Mouse (Mus musculus): ENCODE results near the gene Prg4. TPM values are rescaled to one million over a fixed set of nuclear protein-coding genes. Genes with fewer than 3 reads are reported as not detected.
A peak's percentile ranks its signal among the peaks of the same experiment; 100 is the strongest.

Prg4 gene
- total RNA-seq (2015) (0.78 and 0.98 TPM in 2 replicates), total RNA-seq (2017) (not detected in 2 replicates)

DNA sequence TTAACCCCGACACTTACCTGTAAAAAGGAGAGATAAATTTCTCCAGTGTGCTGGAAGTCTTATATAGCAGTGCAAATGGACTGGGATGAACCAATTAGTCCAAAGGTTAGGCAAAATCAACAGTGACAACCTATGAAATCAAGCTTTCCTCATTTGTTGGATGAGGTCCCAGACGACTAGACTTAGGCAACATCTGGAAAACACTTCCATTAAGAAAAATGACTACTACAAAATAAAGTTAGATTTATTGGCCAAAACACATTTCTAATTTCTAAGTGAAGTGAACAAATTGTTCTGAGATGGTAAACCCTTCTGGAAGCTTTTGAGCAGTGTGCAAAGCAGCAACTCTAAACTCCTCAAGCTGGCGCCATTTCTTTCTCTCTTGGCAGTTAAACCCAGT is at the start of gene Prg4:
Prg4 (minus strand) TSS at position 34 of the 400 bp plus-strand sequence.
- ATAC-seq (ENCODE audit: poor library complexity, severe bottlenecking) = no peak

DNA sequence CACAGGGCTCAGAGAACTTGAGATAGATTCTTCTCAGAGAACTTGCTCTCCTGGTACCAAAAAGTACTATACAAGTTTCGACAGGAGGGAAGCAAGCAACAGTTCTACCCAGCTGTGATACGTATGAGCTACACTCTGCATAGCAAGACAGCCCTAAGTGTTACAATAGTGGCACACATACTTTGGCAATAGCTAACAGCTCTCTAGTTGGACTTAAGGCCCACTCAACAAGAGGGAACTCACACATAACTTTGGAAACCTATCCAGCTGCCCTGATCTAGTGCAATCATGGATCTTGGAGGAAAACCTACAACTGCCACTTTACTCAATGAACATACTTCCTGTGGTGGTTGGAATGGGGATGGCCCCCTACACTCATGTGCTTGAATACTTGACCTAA is 47.1 kb upstream of the Prg4 start:
- no peak for ATAC-seq (ENCODE audit: poor library complexity, severe bottlenecking)

DNA sequence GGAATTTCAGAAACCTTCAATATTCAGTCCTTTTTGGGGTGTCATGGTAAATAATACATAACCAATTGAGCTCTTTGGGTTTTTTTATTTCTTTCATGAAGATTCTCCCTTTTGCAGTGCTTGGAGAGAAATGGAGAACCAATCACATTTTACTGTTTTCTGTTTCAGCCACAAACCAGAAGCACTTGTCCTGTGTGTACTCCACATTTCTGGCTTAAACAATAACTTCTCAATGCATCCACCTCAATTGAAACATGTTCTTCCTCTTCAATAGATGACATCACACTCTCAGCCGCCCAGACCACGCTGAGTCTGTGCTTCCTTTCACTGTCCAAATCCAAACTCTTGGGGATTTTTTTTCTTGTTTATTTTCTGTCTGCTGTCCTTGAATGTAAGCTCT is 39.8 kb upstream of the Prg4 start:
- ATAC-seq (ENCODE audit: poor library complexity, severe bottlenecking) = peak; percentile 71

DNA sequence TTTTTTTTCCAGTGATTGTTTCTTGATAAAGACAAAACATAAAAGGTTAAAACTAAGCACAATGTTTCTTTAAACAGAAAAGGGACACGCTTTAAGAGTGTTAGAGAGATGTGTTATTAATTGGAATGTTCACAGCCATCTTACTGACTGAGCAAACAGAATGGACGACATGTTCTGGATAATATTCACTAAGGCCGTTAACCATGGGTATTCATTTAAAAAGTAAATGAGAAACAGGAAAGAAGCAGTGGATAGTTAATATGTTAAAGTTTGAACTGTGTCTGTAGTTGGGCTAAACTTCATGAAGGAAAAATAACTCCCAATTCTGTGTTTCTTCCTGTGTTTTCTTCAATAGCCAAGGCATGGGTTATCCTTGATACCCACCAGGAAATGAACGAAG is 37.4 kb upstream of the Prg4 start:
- ATAC-seq (ENCODE audit: poor library complexity, severe bottlenecking) = no peak

DNA sequence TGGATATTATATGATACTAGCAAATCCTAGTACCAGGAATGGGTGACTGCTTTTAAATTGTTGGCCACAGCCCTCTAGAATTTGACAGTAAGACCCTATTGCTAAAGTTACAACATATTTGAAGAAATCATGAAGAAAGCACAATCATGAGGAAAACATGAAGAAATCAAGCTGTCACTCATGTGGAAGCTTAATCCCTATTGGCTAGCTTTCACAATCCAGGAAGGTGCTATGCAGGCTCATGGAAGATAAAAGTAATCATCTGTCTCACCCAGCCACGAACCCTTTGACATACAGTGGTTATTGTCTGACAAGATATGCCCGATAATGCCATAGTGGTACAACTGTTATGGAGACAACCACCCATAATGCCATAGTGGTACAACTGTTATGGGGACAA is 32.2 kb upstream of the Prg4 start:
- ATAC-seq (ENCODE audit: poor library complexity, severe bottlenecking) = no peak

DNA sequence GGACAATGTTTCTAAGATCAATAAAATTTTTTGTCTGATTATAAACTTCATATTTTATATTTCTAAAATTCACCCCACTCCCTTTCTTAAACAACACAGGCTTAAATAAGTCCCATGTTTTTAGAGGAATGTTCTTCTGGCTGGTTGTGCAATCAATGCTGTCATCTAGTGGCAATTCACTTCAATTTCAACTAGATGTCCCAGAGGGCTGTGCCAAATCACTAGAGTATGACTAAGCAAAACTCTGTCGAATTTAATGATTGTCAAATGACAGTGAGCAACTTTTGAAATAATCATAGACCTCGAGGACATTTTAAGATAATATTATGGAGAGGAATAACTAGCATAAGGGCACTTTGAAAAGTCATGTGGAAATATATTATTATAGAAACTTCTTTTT is 31.7 kb upstream of the Prg4 start:
- ATAC-seq (ENCODE audit: poor library complexity, severe bottlenecking) = peak; percentile 67

DNA sequence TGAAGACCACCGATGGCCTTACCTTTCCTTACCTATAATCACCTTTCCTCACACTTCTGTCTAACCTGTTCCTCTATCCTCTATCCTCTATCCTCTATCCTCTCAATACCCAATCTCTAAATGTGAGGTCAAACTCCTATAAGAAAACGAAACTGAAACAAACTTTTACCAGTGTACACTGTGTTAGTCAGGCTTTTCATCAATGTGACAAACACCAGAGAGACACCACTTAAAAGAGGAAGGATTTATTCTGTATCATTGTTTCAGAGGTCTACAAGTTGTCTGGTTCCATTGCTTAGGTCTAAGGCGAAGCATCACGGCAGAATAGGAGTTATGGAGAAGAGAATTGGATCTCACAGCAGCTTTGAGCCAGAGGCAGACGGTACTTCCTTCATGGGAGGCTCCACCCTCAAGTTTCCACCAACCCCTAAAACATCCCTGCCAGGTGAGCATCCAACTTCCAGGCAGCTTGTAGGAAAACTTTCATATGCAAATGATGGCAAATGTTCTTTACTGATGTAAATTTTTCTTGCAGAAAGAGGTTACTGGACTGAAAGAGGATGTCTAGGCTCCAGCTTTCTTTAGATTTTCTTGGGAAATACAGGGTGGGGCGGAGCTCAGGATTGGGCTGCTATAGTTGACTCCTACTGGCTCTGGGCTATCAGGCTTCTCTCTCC is 30.8 kb upstream of the Prg4 start:
- ATAC-seq (ENCODE audit: poor library complexity, severe bottlenecking) = peak; percentile 62

DNA sequence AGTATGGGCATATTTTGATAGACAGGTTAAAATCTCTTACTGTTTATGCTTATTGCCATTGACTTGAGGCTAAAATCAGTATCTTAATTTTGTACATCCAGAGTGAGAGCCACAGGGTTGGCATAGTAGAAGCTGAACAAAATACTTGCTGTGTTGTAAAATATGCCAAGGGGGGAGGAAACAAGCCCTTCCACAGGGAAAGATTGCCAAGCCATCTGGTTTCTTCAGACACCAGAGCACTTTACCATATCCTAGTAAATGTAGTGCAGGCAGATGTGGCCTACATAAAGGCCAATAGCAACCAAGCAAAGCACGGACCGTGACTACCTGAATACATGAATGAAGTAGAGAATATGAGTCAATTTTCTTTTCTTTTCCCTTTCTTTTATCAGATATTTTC is 23.2 kb upstream of the Prg4 start:
- ATAC-seq (ENCODE audit: poor library complexity, severe bottlenecking) = no peak

DNA sequence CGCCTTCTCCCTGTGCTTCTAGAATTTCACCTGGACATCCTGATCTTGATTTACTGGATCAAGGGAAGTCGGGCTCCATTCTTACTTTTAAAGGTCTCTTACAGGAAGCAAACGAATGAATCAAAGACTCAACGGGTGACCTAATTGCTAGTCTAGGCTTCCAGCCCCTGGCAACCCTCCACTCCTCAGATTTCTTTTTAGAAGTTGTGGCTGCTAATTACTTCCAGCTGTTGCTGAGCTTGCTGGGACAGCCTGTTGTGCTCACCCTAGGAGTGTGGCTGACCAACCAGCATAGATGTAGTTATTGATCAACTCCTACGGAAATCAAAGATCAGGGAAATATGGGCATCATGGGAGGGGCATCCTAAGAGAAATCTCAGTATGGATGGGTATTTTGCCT is 14.7 kb upstream of the Prg4 start:
- ATAC-seq (ENCODE audit: poor library complexity, severe bottlenecking) = no peak

DNA sequence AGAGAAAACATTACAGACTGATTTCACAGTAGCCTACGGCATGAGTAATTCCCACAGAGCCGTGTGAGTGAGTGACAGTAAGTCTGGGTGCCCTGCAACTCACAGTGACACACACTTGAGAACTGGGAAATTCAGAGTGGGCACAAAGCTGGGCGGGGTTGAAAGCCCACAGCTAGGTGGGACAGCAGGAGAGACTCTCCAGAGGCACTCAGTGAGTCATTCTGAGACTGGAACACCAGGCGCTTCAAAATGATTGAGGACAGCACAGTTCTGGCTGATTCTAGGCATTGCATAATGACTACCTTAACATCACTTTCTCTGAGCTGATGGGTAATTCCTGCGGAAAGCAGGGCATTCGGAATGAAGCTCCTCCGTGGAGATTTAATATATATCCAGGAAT is 6.6 kb upstream of the Prg4 start:
- ATAC-seq (ENCODE audit: poor library complexity, severe bottlenecking) = no peak

DNA sequence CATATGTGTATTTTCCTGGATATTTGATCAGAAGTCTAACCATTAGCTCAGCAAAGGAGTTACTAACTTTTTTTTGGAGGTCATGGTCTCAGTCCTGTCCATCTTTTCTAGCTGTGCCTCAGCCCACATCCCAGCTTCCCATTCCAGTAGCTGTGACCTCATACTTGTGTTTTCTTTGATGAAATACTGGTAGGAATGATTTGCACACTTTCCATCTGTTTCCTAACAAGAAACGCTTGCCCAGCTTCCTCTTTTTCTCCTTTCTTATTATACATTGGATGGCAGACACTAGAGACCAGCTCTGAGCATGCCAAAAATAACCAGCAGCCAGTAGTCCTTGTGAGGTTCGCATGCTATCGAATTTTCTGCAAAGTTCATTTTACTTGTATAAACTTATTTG is 4.0 kb upstream of the Prg4 start:
- peak; percentile 90 for ATAC-seq (ENCODE audit: poor library complexity, severe bottlenecking)

DNA sequence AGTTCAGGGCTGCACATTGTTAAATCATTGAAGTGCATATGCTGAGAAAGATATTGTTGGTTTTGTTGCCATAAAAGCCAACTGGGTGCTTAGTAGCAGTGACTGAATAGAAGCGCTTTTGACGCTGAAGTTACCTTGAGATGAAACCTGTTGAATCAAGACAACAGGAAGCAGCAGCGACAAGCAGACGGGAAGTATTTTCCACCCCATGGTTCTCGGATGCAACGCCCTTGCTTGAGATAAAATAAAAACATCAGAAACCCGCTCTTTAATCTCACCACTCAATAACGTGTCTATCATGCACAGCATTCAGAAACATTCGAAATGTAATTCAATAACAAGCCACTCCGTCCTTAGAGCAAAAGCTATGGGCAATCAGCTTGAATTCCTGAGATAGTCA is 601 bp downstream of the Prg4 start:
- no peak for ATAC-seq (ENCODE audit: poor library complexity, severe bottlenecking)

DNA sequence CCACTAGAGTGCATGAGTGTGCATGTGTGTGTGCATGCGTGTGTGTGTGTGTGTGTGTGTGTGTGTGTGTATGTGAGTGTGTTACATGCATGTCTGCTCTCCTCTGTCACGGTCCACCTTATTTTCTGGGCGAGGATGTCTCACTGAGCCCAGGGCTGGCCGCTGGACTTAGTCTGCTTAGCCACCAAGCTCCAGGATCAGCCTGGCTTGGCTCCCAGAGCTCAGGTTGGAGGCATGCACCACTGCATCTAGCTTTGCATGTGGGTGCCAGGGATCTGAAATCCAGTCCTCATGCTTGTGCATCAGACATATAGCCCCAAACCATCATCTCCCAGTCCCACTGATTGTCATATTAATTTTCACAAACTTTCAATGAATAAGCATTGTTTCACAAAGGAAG is 2.3 kb downstream of the Prg4 start:
- no peak for ATAC-seq (ENCODE audit: poor library complexity, severe bottlenecking)

DNA sequence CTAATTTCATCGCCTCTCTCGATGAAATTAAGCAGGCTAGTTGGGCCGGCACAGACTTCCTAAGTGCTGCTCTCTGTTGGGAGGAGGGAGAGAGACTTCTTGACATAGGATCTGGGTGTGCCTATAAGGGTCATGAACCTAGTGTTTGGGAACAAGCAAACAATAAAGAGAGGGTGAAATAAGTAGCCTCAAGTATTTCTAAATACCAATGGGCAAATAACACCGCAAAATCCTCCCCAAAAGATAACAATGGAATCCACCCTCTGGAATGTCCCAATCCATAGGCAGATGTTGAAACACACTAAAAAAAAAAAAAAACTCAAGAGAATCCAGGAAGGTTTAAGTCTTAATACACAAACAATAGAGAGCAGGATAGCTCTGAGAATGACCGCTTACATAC is 2.9 kb downstream of the Prg4 start:
- no peak for ATAC-seq (ENCODE audit: poor library complexity, severe bottlenecking)

DNA sequence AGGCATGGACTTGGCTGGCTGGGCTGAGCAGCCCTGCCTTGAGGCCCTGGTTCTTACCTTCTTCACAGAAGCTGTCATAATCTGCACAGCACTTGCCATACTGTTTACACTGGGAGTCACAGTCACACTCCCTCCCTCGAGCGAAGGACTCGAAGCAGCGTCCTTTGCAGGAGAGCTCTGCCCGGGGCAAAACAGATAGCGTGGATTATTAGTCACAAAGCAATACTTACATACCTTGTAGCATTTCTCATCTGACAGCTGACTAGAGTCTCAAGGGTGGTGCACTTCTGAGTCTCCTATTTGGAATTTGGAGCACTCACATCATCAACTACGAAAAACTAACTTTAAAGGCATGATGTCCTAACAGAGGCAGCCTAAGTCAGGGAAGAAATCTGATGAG is 5.4 kb downstream of the Prg4 start:
- ATAC-seq (ENCODE audit: poor library complexity, severe bottlenecking) = no peak

DNA sequence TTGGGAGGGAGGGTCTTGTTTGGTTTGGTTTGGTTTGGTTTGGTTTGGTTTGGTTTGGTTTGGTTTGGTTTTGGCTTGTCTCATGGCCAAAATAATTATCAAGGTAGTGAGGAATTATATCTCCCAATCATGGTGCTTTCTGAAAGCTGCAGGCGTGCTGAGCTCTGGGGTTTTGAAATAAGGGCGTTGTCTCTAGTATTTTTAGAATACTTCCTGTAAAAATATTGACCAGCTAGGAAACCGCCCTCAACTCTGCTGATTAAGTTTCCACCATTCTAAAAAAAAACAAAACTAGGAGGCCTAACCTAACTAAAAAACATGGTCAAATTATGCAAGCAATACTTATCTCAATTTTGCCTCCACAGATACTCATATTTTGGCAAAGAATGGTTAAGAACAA is 6.4 kb downstream of the Prg4 start:
- ATAC-seq (ENCODE audit: poor library complexity, severe bottlenecking) = peak; percentile 86

DNA sequence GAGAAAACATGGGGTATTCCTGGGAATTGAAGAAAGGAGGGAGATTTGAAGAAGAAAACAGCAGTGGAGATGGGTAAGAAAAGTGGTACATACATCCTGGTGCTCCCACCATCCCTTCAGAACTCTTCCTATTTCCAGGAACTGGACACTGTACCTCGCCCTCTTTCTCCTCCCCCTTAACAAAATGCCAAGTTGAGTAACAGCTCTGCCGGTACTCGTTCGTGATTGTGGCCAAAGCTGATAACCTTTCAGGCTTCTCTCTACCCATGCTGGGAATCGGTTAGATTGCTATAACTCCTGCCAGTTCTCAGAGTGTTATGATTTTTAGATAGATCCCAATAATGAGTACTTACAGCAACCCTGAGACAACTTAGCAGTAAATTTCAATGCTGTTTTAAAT is 7.0 kb downstream of the Prg4 start:
- ATAC-seq (ENCODE audit: poor library complexity, severe bottlenecking) = peak; percentile 31; the same call in 1 of the 2 replicates

DNA sequence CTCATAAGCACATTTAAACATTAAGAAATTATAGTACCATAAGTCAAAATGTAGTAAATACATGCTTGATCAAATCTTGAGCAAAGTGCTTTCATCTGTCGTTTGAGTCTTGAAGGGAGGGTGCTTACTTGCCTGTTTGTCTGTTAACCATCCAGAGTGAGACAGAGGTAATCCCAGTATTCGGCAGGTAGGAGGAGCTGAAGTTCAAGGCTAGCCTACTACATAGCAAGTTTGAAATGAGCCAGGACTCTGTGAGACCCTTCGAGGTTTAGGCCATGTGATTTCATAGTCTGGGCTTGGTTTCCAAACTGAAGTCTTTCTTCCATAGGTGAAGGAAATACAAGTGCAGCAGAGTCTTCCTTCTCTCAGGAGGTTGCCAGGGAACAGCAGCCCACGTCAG is 24.2 kb downstream of the Prg4 start:
- no peak for ATAC-seq (ENCODE audit: poor library complexity, severe bottlenecking)

DNA sequence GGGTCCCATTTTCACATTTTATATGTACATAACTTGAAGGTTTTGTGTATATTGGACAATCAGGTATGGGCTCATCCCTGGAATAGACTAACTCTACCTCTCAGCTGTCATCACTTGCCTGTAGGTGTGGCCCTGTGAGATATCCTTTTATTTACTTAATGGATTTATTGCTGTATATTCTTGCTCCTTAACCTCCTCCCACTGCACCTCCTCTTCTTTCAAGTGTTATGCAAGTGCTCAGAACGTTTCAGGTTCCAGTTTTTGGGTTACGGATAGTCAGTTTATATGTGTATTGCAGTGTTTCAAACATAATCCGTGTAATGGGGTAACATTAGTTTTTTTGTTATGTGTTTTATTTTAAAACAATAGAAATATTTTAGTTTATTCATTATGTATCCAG is 27.3 kb downstream of the Prg4 start:
- no peak for ATAC-seq (ENCODE audit: poor library complexity, severe bottlenecking)

DNA sequence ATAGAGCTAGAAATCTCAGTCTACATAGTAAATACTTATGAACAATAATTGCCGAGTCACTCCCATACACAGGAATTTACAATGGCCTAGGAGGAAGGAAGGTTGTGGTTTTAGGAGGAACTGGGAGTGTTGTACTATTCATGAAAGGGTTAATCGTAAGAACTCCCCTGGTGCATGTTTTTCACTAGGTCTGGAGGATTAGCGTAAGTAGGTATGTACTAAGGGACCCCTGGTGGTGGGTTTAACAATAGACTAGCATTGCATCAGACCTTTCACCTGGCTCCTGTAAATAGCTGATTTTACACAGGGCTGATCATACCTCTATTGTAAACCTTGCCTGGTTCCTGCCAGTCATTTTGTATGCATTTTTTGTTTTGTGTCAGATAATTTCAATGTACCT is 39.7 kb downstream of the Prg4 start:
- ATAC-seq (ENCODE audit: poor library complexity, severe bottlenecking) = no peak

DNA sequence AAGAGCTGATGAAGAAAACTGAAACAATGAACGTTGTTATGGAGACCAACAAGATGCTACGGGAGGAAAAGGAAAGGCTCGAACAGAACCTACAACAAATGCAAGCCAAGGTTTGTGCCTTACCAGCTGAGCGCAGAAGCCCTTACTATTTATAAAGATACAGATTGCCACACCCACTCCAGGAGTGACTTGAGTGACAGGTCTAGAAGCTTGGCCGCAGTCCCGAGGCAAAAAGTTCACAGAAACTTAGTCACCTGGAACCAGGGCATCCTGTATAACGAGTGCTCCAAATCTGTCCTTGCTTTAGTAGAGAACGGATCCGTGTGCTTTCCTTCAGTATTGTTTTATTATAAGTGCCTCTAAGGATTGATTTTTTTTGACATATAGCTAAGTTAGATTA is 40.3 kb downstream of the Prg4 start:
- ATAC-seq (ENCODE audit: poor library complexity, severe bottlenecking) = no peak

DNA sequence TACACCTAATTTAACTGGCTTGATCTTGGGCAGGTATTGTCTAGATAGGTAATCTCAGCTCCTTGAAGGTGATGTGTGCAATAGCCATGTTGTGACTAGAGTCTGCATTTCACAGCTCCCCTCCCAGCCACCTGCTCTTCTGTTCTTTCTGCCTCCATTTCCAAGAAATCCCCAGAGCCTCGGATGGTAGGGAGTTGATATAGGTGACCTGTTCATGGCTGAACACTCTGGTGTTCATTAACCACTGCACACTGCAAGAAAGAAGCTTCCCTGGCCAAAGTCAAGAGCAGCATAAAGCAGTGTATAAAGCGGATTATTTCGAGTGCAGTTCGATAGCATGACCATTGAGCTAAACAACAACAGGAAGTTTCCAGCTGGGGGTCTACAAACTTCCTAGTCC is 47.5 kb downstream of the Prg4 start:
- ATAC-seq (ENCODE audit: poor library complexity, severe bottlenecking) = no peak

DNA sequence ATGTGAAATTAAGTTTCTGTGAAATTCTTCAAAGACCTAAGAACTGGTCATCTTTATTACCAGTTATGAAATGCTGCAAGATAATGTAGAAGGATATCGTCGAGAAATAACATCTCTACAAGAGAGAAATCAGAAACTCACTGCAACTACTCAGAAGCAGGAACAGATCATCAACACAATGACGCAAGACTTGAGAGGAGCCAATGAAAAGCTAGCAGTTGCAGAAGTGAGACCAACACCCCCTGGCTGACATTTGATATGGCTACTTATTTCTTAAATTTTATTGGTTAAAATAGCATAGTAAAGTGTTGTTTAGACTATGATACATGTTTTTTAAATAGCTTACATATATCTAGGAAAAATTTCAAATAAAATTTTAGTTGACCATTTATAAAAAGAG is 50.0 kb downstream of the Prg4 start:
- peak; percentile 75 for ATAC-seq (ENCODE audit: poor library complexity, severe bottlenecking)
